ENCODE assay signal across 8 mouse cellular contexts in genomic region chr11:110483165-110483564, GRCm38 (mm10).
DNase-seq lines count a peak whose midpoint lies in the region; ATAC-seq and TF ChIP-seq lines count a peak whose summit lies in the region.

No protein-coding gene starts in this region.

- no peaks in the 10 kb centered on the region for H3K36me3 ChIP-seq in forebrain, embryonic 14.5 days (ENCODE audit: control insufficient read depth, insufficient read depth, low read length)
- H3K36me3 ChIP-seq in forebrain, embryonic 11.5 days (ENCODE audit: control insufficient read depth, insufficient read depth, low read length) = no peaks in the 10 kb centered on the region; the same call in 1 of the 2 replicates
- H3K36me3 ChIP-seq in thymus, adult 2 months (ENCODE audit: control insufficient read depth, insufficient read depth, low read length) = no peaks in the 10 kb centered on the region
- H3K36me3 ChIP-seq in kidney, postnatal 0 days (ENCODE audit: insufficient read depth, low read length) = no peaks in the 10 kb centered on the region

- TF ChIP-seq POLR2A in thymus, adult 2 months (IDR thresholded peaks at IDR 0.05; ENCODE audit: control insufficient read depth, extremely low read depth, insufficient read depth, low read length, poor library complexity) = no peak

- peak; percentile 71 for DNase-seq in forebrain, embryonic 14.5 days (ENCODE audit: low spot score)
- DNase-seq in forebrain, embryonic 11.5 days (ENCODE audit: low spot score) = no peak
- DNase-seq in thymus, adult 2 months = peak; percentile 34
- no peak for DNase-seq in thymus, adult 18-20 months
- DNase-seq in embryo, embryonic 11.5 days (ENCODE audit: low read depth, low spot score) = peak; percentile 51
- DNase-seq in kidney, postnatal 0 days (ENCODE audit: low spot score) = peak; percentile 81
- no peak for DNase-seq in right cerebral cortex, postnatal 4 days

- no peak for ATAC-seq in forebrain, embryonic 14.5 days
- no peak for ATAC-seq in forebrain, embryonic 11.5 days (replicated peaks; ENCODE audit: low FRiP score)
- no peak; the same call in 1 of the 2 replicates for ATAC-seq in kidney, postnatal 0 days (replicated peaks; ENCODE audit: low FRiP score, low read depth)
- ATAC-seq in megakaryocyte progenitor cell, adult 5-6 weeks (replicated peaks; ENCODE audit: poor library complexity) = peak; percentile 91

- H3K27ac ChIP-seq in forebrain, embryonic 14.5 days (ENCODE audit: low read depth, low read length) = no peak overlapping the region
- no peak overlapping the region for H3K27ac ChIP-seq in forebrain, embryonic 11.5 days (ENCODE audit: low read depth, low read length)
- H3K27ac ChIP-seq in thymus, adult 2 months (ENCODE audit: control insufficient read depth, insufficient read depth, low read length) = no peak overlapping the region
- no peak overlapping the region for H3K27ac ChIP-seq in kidney, postnatal 0 days

- WGBS in forebrain, embryonic 14.5 days = 30% methylated on average over 6 of the region's 6 CpGs
- WGBS in forebrain, embryonic 11.5 days = 34% methylated on average over 6 of the region's 6 CpGs
- WGBS in thymus, adult 2 months = 22% methylated on average over 6 of the region's 6 CpGs
- WGBS in kidney, postnatal 0 days = 23% methylated on average over 6 of the region's 6 CpGs

- H3K4me2 ChIP-seq in forebrain, embryonic 14.5 days (ENCODE audit: low read length) = no peak overlapping the region
- H3K4me2 ChIP-seq in forebrain, embryonic 11.5 days (ENCODE audit: low read depth, low read length, severe bottlenecking) = no peak overlapping the region
- no peak overlapping the region for H3K4me2 ChIP-seq in kidney, postnatal 0 days (ENCODE audit: low read length)

- H3K27me3 ChIP-seq in forebrain, embryonic 14.5 days (replicated peaks; ENCODE audit: control insufficient read depth, insufficient read depth, low read length) = no peaks in the 10 kb centered on the region
- H3K27me3 ChIP-seq in forebrain, embryonic 11.5 days (ENCODE audit: control insufficient read depth, insufficient read depth, low read length) = peaks cover 10% of the 10 kb centered on the region; the same call in 1 of the 2 replicates
- H3K27me3 ChIP-seq in thymus, adult 2 months (ENCODE audit: control insufficient read depth, insufficient read depth, low read length) = no peaks in the 10 kb centered on the region
- no peaks in the 10 kb centered on the region for H3K27me3 ChIP-seq in kidney, postnatal 0 days (ENCODE audit: insufficient read depth, low read length)

- no peaks in the 10 kb centered on the region for H3K9me3 ChIP-seq in forebrain, embryonic 14.5 days (replicated peaks; ENCODE audit: control insufficient read depth, low read length)
- H3K9me3 ChIP-seq in forebrain, embryonic 11.5 days (ENCODE audit: control insufficient read depth, low read length) = no peaks in the 10 kb centered on the region
- H3K9me3 ChIP-seq in kidney, postnatal 0 days (replicated peaks; ENCODE audit: low read length) = no peaks in the 10 kb centered on the region; the same call in 1 of the 2 replicates

- no peak overlapping the region for H3K9ac ChIP-seq in forebrain, embryonic 14.5 days (ENCODE audit: low read length)
- H3K9ac ChIP-seq in forebrain, embryonic 11.5 days (ENCODE audit: low read length) = no peak overlapping the region
- H3K9ac ChIP-seq in kidney, postnatal 0 days (ENCODE audit: low read depth, low read length) = no peak overlapping the region

- no peak overlapping the region for H3K4me3 ChIP-seq in forebrain, embryonic 14.5 days (ENCODE audit: low read depth, low read length)
- no peak overlapping the region for H3K4me3 ChIP-seq in forebrain, embryonic 11.5 days (ENCODE audit: low read depth, low read length)
- H3K4me3 ChIP-seq in thymus, adult 2 months (ENCODE audit: control insufficient read depth, insufficient read depth, low read length) = no peak overlapping the region
- H3K4me3 ChIP-seq in kidney, postnatal 0 days (replicated peaks; ENCODE audit: low read depth, low read length) = no peak overlapping the region

- H3K4me1 ChIP-seq in forebrain, embryonic 14.5 days (ENCODE audit: control insufficient read depth, insufficient read depth, low read length) = peaks cover 27% of the 10 kb centered on the region
- H3K4me1 ChIP-seq in forebrain, embryonic 11.5 days (replicated peaks; ENCODE audit: control insufficient read depth, insufficient read depth, low read length) = peaks cover 12% of the 10 kb centered on the region
- H3K4me1 ChIP-seq in thymus, adult 2 months (replicated peaks; ENCODE audit: control insufficient read depth, insufficient read depth, low read length) = no peaks in the 10 kb centered on the region
- H3K4me1 ChIP-seq in kidney, postnatal 0 days (replicated peaks; ENCODE audit: insufficient read depth, low read length) = no peaks in the 10 kb centered on the region; the same call in 1 of the 2 replicates

- no peak for TF ChIP-seq CTCF in thymus, adult 2 months (IDR thresholded peaks at IDR 0.05; ENCODE audit: borderline replicate concordance, control insufficient read depth, extremely low read depth, insufficient read depth, low read length, poor library complexity)
- TF ChIP-seq CTCF in kidney, postnatal 0 days (IDR thresholded peaks at IDR 0.05; ENCODE audit: low read depth) = peak; percentile 84

Comparison
In these comparisons a context has a peak if more than half of its experiments do, and no peak if none do; other contexts are left out.
1. DNase-seq: peak in forebrain, embryonic 14.5 days (single experiment), thymus, adult 2 months (single experiment), embryo, embryonic 11.5 days (single experiment) and kidney, postnatal 0 days (single experiment); none in forebrain, embryonic 11.5 days (single experiment), thymus, adult 18-20 months (0 of 2) and right cerebral cortex, postnatal 4 days (single experiment).